ENCODE assay signal across 1 mouse cellular context in the genomic region with DNA sequence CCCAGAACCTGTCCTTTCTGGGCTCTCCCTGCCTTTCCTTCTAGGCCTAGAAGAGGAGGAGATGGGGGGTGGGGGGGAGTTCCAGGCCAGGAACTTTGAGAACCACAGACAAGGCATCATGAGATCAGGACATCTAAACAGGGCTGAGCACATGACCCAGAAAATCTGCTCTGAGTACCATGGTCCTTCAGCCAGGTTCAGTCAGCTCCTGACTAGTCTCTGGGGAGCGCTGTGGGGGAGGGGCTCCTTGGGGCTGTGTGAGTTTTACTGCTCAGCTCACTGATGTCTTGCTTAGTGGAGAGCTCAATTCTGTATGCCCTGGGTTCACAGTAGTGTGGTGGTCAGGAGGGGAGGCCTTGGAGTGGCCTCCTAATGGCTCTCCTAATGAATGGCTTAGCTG.
A peak's percentile ranks its signal among the peaks of the same experiment; 100 is the strongest.
TF ChIP-seq lines count a peak whose summit lies in the region.

No protein-coding gene starts in this region.

TF ChIP-seq in CH12.LX, 34 proteins besides CTCF, POLR2A, EP300 and RAD21 (continued from another document):
- no peak for TF ChIP-seq POLR2AphosphoS2 (IDR thresholded peaks at IDR 0.05; ENCODE audit: low read depth, low read length)
- no peak for TF ChIP-seq ZKSCAN1 (IDR thresholded peaks at IDR 0.05; ENCODE audit: borderline replicate concordance, low read depth, low read length)
- peak; percentile 88 for TF ChIP-seq MEF2A (IDR thresholded peaks at IDR 0.05; ENCODE audit: borderline replicate concordance, low read depth, low read length)
- no peak for TF ChIP-seq SIN3A (IDR thresholded peaks at IDR 0.05; ENCODE audit: low read length)
- TF ChIP-seq ZMIZ1 (IDR thresholded peaks at IDR 0.05; ENCODE audit: low read depth, low read length), result peak; percentile 82
- no peak for TF ChIP-seq NELFE (IDR thresholded peaks at IDR 0.05; ENCODE audit: low read depth, low read length)
- TF ChIP-seq UBTF (IDR thresholded peaks at IDR 0.05; ENCODE audit: low read depth, low read length), result no peak
- 0 out of 2 replicates have a peak, but pooled peaks have one; percentile 42 for TF ChIP-seq KAT2A (IDR thresholded peaks at IDR 0.05; ENCODE audit: insufficient replicate concordance, low read length)
- TF ChIP-seq ETS1 (conservative IDR thresholded peaks at IDR 0.05; ENCODE audit: low read depth, low read length), result peak; percentile 91
- peak; percentile 63; the same call in 1 of the 2 replicates for TF ChIP-seq TCF12 (IDR thresholded peaks at IDR 0.05; ENCODE audit: low read depth, low read length)
- peak; percentile 67 for TF ChIP-seq MAX (IDR thresholded peaks at IDR 0.05; ENCODE audit: low read length)
- TF ChIP-seq MXI1 (IDR thresholded peaks at IDR 0.05; ENCODE audit: low read depth, low read length), result peak; percentile 64; the same call in 1 of the 2 replicates
- no peak for TF ChIP-seq HCFC1 (IDR thresholded peaks at IDR 0.05; ENCODE audit: low read depth, low read length)
- no peak for TF ChIP-seq SMC3 (IDR thresholded peaks at IDR 0.05; ENCODE audit: low read depth, low read length)
- 0 out of 2 replicates have a peak, but pooled peaks have one; percentile 17 for TF ChIP-seq ELF1 (IDR thresholded peaks at IDR 0.05; ENCODE audit: low read depth, low read length)
- peak; percentile 58 for TF ChIP-seq USF1 (IDR thresholded peaks at IDR 0.05; ENCODE audit: low read depth, low read length)
- TF ChIP-seq MAFK (IDR thresholded peaks at IDR 0.05; ENCODE audit: insufficient replicate concordance, low read length), result no peak
- TF ChIP-seq CHD2 (IDR thresholded peaks at IDR 0.05; ENCODE audit: low read length), result peak; percentile 77
